Mouse (Mus musculus) testis, postnatal 14 days (tissue): ENCODE measurements around the gene Klre1.

ENCODE experiments used
- DNase-seq: peaks from one replicate; pipeline ENCODE4 v3.0.0; 2021; ENCODE audit warnings: low spot score

The Klre1 gene

GRCm38 (mm10) chr6:129577605-129578004, at the start of gene Klre1:
TSS of gene Klre1 (plus strand) at chr6:129577905.
- DNase-seq: no peak

- no peak for DNase-seq
Observed at GRCm38 (mm10) chr6:129529605-129530004, 48.1 kb upstream of the Klre1 start.

GRCm38 (mm10) chr6:129530261-129530660, 47.4 kb upstream of the Klre1 start:
- no peak for DNase-seq

DNA sequence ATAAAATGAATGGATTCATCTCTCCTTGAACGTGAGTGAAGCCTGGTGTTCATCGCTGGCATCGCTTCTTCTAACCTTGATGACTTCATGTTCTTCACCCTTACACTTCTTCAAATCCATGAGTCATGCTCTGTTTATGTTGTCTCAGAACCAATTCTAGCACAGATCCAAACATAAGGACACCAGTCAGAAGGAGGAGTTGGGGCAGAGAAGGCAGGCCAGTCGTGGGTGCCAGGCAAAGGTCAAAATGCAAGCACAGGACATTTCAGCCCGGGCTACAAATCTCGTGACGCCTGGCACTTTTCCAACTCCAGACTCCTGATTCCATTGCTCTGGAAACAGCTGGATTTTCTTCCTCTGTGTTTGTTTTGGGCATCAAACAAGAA, 45.2 kb upstream of the Klre1 start:
- peak; percentile 54 for DNase-seq

- peak; percentile 60 for DNase-seq
Observed at GRCm38 (mm10) chr6:129532942-129533860, 44.5 kb upstream of the Klre1 start, which contains the start of gene Gabarapl1. TSS of gene Gabarapl1 (plus strand) at chr6:129533160.

DNA sequence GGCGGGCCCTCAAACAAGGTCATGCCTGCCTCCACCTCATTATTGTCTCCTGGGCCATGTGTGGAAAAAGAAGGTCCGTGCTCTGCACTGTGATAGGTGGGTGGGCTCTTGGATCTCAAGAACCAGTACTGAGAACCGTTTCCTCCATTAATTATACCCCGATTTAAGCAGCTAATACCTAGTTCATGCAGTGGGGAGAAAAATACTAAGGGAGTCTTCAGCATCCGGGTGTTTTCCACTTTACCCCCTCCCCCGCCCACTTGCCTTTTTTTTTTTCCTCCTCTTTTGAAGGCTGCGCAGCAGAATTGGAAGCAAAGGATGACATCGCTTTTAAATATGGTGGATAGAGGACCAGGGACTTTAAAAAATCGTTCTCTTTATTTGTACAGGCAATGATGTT, 43.6 kb upstream of the Klre1 start:
- no peak for DNase-seq

GRCm38 (mm10) chr6:129534627-129535190, 43.0 kb upstream of the Klre1 start:
- no peak for DNase-seq

- DNase-seq: no peak
Observed at GRCm38 (mm10) chr6:129535723-129536122, 42.0 kb upstream of the Klre1 start.

DNA sequence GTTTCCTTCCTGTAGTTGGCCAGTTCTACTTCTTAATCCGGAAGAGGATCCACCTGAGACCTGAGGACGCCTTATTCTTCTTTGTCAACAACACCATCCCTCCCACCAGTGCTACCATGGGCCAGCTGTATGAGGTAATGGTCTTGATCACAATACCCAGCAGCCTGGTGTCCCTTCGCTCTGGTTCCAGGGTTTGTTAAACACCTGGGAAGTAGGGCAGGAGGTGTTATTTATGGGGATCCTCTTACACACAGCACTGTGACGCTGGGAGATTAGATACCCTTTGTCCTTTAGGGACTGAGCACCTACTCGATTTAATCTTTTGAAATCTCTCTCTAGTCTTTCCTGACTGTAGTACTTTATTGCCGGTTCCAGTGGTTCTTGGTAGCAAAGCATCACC, 39.1 kb upstream of the Klre1 start:
- no peak for DNase-seq

DNA sequence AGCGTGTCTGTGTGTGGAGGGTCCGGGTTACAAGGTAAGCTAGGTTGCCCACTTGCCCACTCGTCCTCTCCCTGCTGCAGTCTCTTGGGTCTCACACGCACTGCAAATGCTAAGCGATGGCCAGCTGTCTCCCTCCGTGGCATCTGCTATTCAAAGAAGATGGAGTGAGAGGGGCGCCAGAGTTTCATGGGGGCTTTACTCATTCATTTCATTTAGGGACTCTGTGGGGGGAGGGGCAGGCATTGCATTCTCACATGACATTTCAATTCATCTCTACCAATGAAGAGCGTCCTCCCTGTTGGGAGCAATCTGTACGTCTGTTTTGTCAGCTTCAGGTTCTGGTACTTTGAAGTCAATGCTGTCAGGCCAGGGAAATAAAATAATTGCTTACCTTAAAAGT, 35.8 kb upstream of the Klre1 start:
- DNase-seq: no peak

DNA sequence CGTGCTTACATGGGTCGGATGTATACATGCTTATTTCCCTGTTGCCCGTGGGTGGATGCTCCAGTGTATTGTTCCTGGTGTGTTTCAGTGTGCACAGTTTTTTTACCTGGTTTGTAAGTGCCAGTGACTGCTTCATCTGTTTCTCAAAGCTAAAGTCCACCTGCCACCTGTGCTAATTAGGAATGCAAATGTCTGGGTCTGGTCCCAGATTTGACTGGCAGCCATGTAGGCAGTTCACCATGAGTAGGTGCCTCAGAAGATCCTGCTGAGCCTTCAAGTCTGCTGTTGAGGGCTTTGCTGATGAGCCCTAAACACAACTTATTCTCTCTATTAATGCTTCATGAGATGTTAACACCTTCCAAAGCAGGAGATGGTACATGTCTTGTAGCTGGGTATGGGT, 35.2 kb upstream of the Klre1 start:
- DNase-seq: no peak

DNA sequence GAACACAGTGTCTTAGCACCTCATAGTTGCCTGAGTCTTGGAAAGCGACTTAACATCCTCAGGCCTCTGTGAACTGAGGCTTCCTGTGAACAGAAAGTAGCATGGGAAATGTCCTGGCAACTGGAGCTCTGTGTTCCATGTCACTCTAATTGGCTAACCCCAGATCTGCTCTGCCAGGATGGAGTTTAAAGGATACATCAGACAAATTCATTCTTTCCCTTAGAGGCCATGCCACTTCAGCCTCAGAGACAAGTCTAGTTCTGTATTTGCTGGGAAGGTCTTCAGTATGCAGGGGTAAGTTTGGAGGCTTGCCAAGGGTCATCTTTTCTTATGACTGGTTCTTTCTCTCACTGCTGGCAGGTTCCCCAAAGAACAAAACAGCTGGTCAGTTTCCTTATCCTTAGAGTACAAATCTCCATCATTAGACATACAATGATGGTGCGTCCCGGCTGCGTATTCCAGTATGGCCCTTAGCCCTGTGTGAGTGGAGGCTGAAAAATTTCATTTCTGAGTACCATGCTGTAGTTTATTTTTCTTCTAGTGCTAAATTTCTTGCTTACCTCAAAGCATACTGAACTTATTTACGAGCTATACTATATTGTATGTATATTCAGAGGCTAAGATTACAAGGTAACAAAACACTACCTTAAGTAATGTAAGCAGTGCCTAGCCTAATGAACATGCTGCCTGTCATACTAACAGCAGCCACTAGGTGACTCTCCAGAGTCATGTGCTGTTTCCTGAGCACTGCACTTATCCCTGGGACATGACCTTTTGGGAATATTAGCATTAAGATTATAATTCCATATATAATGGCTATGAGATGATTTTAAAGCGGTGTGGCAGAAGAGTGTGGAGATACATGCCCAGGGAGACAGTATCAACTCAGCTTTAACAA, 33.7 kb upstream of the Klre1 start:
- DNase-seq: peak; percentile 23

GRCm38 (mm10) chr6:129547277-129547676, 30.4 kb upstream of the Klre1 start:
- DNase-seq: no peak

DNA sequence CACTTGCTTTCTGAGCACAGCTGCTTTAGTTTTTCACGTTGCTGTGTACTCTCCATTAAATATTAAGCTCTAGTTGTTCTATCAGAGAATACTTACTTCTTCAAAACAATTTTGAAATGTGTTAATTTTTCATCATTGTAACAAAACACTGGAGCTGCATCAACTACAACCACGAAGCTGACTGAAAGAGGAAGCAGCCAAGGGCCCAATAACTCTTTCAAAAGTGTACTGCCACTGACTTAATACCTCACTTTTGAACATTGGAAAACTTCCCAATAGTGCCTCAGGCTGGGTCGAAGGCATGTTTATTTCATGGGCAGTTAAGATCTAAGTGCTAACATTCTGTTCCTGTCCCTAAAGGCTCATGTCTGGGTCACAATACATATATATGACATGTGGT, 29.7 kb upstream of the Klre1 start:
- no peak for DNase-seq

DNA sequence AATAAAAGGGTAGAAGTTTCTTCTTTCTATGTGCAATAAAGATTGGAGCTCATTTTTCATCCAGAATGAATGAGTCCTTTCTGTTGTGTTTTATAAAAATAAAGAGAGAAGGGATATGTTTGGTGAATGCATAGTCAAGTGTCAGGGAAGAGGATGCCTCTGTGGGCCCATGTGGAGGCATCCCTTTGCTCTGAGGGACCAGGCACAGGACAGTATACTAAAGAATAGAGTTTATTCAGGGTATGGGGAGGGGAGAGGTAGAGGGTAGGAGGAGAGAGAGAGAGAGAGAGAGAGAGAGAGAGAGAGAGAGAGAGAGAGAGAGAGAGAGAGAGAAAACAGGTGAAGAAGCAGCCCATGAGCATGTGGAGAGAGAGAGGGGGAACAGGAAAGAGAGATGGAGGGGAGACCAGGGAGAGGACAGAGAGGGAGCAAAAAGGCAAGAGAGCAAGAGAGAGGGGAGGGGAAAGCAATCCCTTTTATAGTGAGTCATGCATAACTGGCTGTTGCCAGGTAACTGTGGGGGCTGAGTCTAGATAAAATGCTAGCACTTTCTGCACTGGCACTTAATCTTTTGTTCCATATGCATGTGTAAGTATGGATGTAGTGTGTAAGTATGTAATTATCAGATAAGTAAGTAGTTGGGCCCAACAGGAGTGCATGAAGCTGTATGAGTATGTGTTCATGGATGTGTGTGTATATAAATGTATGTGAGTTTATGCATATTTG, 20.2 kb upstream of the Klre1 start:
- DNase-seq: no peak

GRCm38 (mm10) chr6:129558946-129559640, 18.6 kb upstream of the Klre1 start:
- peak; percentile 38 for DNase-seq

- no peak for DNase-seq
Observed at GRCm38 (mm10) chr6:129559641-129560027, 18.1 kb upstream of the Klre1 start.

DNA sequence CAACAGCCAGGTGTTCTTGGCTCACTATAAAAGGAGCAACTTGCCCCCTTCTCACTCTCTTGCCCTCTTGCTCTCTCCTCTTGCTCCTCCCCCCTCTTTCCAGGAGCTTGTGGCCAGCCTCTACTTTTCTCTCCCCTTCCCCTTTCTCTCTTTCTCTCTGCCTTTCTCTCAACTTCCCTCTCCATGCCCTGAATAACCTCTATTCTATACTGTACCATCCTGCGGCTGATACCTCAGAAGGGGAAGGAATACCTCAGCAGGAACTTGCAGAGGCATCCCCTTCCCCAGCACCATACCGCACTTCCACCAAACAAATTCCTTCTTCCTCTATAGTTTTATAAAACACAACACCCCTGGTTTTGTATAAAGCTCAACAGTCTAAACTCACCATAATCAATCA, 12.4 kb upstream of the Klre1 start:
- no peak for DNase-seq

- DNase-seq: no peak
Observed at GRCm38 (mm10) chr6:129575315-129575714, 2.4 kb upstream of the Klre1 start.

DNA sequence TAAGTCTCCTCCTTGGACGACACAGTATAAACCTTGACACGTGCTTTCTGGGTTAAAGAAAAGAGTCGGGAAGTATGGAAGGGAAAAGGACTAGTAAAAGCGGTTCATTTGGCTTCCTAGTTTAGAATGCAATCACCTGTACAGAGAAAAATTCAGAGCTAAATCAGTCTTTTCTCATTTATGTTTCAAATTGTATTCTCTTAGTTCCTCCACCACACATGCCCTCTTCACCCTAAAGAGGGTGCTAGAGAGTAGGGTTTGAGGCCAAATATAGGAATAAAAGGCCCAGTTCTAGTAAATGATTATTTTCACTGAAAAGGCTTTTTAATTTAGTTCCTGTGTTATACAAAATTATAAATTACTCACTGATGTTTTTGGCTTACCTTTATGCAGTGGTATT, 3.6 kb downstream of the Klre1 start:
- DNase-seq: no peak

- DNase-seq: no peak
Observed at GRCm38 (mm10) chr6:129581896-129582295, 4.2 kb downstream of the Klre1 start.
